Mouse (Mus musculus): ENCODE data around the gene St3gal3. TPM values are rescaled to one million over a fixed set of nuclear protein-coding genes. Genes with fewer than 3 reads are reported as not detected.

The St3gal3 gene
- total RNA-seq, 2 experiments from 2014 or later, result 47.1 to 48.7 TPM

DNA sequence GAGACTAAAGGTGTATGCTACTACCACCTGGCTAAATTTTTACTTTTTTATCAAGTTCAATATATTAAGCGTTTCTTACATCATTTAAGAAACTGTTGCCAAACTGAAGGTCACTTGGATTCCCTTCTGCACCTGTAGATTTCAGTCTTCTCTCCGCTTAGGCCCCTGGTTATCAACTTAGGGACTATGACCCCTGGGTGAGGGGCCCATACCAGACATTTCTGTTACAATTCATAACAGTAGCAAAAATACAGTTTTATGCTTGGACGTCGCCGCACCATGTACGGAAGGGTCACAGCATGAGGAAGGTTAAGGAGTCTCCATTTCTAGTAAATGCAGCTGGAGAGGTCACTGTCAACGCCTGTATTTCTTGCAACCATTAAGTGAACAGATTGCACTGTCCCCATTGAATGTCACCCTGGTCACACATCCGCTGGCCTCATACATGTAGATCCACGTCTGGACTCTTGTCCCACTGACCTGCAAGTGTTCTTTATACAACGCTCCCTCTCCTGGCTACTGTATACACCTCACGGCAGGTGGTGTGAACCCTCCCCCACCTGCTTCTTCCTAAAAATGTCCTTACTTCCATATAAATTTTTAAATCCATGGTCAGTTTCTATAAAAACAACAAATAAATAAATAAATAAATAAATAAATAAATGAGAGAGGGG, 41.8 kb downstream of the St3gal3 start:
- DNase-seq (ENCODE audit: low spot score in 2 of 2), result no peak

DNA sequence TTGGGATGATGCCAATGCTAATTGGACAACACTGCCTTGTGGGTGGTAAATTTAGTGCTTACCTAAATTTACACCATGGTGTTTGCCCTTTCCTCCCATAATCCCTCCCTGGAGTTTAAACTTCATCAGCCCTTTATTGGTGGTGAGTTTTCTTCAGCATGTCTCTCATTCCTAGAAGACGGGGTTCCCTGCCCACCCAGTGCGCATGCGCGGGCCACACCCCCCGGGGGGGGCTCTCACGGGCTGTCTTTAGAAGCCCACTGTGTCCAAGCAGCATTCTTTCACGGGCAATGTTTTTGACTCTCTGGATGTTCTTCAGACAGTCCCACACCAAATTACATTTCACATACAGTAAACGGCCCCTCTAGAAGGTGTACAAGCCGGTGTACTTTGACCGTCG, 44.3 kb downstream of the St3gal3 start:
- no peak for DNase-seq (ENCODE audit: low spot score in 2 of 2)

DNA sequence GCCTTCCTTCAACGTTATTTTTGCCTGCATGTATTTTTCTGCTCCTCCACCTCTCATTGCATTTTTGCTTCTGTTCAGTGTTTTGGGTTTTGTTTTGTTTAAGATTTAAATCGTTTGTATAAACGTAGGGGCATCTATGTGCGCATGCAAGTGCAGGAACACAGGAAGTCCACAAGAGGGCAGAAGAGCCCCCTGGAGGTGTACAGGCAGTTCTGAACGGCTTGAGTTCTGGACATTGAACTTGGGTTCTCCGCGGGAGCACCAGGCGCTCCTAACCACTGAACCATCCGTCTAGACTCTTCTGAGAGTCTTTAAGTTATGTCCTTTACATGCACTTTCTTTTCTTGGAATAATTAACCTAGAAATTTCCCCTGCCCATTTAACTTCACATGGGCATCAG, 44.8 kb downstream of the St3gal3 start:
- DNase-seq (ENCODE audit: low spot score in 2 of 2), result peak in 1 of 2 experiments; percentile 57

GRCm38 (mm10) chr4:118088771-118089170, 45.9 kb downstream of the St3gal3 start:
- no peak for DNase-seq (ENCODE audit: low spot score in 2 of 2)

- no peak for DNase-seq (ENCODE audit: low spot score in 2 of 2)
Measured at GRCm38 (mm10) chr4:118085025-118085424, 49.7 kb downstream of the St3gal3 start.

DNA sequence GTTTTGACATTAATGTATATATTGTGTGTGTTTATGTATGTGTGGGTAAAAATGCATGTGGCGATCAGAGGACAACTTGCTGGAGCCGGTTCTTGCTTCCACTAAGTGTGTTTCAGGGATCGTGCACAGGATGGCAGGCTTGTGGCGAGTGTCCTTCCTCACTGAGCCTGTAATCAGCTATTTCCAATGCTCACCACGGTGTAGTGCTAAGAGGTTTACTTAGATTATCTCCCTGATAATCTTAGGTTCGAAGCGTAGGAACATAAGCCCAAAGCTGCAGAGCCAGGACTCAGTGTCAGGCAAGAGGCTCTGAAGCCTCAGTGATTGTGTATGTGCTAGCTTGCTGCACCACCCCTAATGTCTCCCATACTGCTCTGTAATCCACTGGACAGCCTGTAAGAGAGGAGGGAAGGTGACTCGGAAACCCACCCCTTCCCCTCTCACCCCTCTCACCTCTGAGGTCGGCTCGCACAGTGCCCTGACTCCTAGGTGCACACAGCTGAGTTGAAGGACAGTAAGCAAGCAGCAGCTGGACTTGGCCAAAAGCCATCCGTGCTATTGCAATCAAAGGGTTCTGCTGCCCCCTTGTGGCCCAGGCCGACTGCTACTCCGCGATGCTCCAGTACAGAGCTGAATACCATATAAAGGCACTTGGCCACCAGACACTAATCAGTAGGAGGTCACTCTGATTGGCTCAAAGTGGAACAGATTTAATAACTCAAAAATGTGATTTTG, 51.3 kb downstream of the St3gal3 start:
- peak; percentile 89 to 97 for DNase-seq (ENCODE audit: low spot score in 2 of 2)

DNA sequence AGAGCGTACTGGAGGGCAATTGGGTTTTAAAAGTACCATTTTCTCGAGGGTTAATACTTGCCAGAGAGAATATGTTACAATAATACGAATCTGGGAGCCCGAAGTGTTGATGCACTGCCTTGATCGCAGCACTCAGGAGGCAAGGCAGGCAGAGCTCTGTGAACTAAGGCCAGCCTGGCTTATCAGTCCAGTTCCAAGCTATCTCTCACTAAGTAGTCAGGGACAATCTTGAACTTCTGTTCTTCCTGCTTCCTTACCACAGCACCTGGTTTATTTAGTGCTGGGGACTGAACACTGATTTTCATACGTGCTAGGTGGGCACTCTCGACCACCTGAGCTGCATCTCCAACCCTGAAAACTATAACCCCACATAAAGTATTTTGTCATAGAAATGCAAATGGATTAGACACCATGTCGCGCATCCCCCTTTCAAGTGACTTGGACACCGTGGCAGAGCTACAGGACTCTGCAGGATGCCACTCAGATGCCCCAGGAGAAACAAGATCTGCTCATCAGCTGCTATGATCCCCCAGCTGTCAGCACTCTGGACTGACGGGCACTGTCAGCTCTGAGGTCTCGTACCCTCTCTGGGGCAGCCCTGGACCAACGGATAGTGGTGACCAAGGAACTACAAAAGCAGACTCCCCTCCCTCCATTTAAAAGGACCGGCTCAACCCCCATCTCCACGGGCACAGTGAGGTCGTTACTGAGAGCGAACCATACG, 52.9 kb downstream of the St3gal3 start:
- no peak for DNase-seq (ENCODE audit: low spot score in 2 of 2)

- DNase-seq (ENCODE audit: low spot score in 2 of 2), result no peak
Measured at GRCm38 (mm10) chr4:118080481-118080880, 54.2 kb downstream of the St3gal3 start.

DNA sequence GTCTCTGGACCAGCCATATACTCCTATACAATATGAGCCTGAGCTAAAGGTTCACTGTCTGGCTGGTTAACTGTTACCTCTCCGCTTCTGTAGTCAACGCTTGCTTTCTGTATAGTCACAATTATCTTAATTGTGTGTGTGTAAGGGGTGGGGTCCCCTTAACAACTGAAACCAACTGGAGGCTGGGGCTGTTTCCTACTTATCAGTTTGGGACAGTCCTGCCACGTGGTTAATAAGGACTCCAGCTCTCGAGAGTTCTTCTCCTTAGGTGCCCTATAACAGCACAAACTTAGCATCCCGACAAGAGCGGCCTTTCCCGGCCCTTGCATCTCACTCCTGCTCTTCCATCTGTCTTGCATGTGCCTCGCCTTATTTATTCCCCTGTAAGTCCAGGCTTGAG, 55.5 kb downstream of the St3gal3 start:
- no peak for DNase-seq (ENCODE audit: low spot score in 2 of 2)

DNA sequence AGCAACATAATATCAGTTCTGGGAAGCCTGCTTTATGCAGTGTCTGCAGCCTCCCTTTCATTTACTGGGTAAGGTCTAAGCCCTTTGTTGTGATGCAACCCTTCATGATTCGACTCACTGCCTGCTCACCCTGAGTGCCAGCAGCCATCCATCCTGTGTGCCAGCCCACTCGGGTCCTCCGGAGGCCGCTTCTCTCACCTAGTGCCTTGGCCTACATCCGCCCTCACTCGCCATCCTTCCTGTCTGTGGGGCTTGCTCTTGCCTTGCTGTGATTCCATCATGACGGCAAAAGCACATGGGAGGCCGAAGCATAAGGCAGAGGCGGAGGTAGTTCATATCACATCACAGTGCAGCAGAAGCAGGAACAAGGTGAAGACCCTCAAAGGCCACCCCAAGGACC, 56.1 kb downstream of the St3gal3 start:
- no peak for DNase-seq (ENCODE audit: low spot score in 2 of 2)

- no peak for DNase-seq (ENCODE audit: low spot score in 2 of 2)
Measured at GRCm38 (mm10) chr4:118077293-118077752, 57.4 kb downstream of the St3gal3 start.

- no peak for DNase-seq (ENCODE audit: low spot score in 2 of 2)
Measured at GRCm38 (mm10) chr4:118076648-118077047, 58.1 kb downstream of the St3gal3 start.

DNA sequence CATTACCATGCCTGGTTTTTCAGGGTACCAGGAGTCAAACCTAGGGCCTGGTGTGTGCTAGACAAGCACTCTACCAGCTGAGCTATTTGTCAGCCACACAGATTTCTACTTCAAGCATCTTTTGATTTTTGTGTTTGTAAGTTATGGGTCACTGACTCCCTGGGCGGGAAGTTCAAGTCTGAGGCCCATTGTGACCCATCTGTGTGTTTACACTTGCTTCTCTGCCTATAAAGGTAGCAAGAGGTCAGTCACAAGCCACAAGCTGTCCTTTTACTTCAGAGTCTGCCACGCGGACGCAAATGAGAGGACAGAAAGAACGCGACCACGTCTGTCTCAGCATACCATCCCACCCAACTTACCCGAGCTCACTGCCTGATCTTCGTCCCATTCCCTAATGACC, 59.4 kb downstream of the St3gal3 start:
- no peak for DNase-seq (ENCODE audit: low spot score in 2 of 2)

- DNase-seq (ENCODE audit: low spot score in 2 of 2), result no peak
Measured at GRCm38 (mm10) chr4:118074236-118074635, 60.5 kb downstream of the St3gal3 start.

DNA sequence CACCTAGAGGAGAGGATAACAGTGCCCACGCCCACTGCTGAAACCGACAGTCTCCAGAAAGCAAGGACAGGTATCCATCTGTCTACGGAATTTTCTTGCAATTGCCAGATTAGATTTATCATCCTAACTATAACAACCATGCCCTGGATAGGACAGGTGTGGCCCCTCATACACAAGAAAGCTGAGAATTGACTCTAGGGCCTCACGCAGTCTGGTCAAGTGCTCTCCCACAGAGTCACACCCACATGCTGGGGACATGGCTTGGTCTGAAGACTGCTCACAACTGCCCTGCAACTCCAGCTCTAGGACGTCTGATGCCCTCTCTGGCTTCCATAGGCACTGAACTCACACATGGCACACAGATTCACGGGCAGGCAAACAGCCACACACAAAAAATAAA, 61.6 kb downstream of the St3gal3 start:
- DNase-seq (ENCODE audit: low spot score in 2 of 2), result no peak

GRCm38 (mm10) chr4:118071891-118072290, 62.8 kb downstream of the St3gal3 start:
- DNase-seq (ENCODE audit: low spot score in 2 of 2), result no peak

GRCm38 (mm10) chr4:118070255-118071234, 64.2 kb downstream of the St3gal3 start:
- no peak for DNase-seq (ENCODE audit: low spot score in 2 of 2)

DNA sequence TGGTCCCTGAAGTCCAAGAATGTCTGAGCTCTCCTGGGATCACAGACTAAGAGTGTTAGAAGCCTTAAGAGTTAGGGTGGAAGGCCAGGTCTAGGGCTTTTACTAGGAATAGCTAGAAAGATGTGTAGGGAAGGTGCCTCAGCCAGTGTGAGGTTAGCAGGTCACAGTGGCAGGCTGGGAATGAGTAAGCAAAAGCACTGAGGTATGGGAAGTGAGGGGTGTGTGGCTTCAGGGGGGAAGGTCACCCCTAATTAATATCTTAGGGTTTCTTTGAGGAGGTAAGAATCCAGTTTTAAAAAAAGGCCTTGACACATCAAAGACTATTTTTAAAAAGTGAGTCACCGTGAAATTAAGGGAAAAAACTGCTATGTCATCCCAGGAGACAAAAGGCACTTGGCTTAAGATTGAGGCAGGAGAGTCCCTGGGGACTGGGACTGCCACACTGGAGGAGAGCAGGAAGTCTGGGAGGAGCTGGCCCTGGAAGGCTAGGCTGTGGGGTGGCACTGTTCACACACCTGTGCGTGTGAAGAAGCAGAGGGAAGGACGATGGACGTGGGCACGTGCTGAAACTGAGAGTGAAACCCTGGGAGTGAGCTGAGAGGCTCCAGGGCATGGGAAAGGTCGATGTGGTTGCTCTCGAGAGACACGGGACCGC, 72.8 kb downstream of the St3gal3 start:
- no peak for DNase-seq (ENCODE audit: low spot score in 2 of 2)

DNA sequence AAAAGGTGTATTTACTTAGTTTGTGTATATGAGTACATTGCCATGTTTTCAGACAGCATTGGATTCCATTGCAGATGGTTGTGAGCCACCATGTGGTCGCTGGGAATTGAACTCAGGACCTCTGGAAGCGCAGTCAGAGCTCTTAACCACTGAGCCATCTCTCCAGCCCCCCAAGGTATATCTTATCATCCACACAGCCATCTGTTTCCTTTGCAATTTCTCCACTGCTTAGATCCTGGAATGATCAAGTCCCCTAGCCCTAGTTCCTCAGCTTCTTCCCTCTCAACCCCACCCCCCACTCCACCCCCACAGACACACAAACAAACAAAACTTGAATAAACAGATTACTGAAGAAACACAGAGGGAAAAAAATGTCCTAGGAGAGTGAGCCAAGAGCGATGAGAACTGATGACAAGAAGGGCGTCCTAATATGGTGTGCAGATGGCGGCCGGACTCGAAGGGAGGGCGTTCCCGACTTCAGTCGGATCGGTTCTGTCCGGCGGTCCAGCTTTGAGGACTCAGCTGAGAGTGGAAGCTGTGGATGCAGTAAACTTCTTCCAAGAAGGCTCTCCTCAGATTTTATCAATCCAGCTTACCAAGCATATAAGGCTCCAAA, 73.7 kb downstream of the St3gal3 start:
- no peak for DNase-seq (ENCODE audit: low spot score in 2 of 2)
